Mouse (Mus musculus): Measurements from ENCODE around the gene Mecr.

Gene Mecr

DNA sequence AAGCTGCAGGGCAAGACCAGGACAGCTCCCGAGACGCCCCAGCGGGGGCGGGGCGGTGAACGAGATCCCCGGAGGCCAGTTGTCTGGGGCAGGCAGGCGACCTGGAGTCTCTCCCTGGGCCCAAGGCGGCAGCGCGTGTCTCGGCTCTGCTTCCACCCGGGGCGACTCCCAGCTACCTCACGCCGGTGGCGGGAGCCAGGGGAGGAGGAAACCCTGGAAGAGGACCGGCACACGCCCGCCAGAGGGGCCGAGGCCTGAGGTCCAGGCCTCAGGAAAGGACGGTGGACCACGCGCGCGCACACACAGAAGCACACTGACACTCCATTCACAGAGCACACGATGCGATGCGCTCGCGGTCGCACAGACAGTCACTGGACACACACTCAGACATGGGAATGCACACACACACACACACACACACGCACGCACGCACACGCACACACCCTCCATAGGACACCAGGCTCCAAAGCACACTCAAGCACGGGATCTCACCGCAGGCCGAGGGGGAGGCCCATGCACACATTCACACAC lies 6.9 kb upstream of the Mecr start:
- no peak for DNase-seq (ENCODE audit: extremely low read depth, low read depth, low spot score)

GRCm38 (mm10) chr4:131836891-131837491 lies 6.3 kb upstream of the Mecr start:
- no peak for DNase-seq (ENCODE audit: extremely low read depth, low read depth, low spot score)

DNA sequence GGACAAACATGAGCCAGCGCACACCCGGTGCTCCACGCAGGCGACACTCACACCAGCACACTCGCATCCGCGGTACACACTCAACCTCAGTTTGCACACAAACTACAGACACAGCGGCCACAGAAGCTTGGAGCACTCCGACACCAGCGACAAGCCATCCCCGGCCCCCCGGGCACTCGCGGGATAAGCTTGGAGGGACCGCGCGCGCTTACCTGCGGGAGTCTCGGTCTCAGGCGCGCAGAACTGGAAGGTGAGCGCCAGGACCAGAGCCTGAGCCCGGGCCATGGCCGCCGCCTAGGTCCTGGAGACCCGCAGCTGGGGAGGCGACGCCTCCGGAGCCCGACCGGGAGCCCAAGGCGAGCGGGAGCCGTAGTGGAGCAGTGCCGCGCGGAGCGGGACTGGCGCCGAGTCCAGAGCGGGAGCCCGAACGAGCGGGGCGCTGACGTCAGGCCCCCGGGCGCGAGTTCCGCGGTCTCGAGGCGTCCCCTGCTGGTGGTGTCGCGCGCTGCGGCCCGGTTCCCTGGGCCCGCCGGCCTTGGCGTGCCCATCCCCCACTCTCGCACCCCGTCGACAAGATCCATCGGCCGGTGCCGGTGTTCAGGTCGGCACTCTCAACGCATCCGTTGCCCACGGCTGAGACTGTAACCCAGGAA lies 5.3 kb upstream of the Mecr start, which contains the start of gene Ptpru:
Gene Ptpru (minus strand): TSS at position 417 of the 653 bp plus-strand sequence.
- DNase-seq (ENCODE audit: extremely low read depth, low read depth, low spot score), result no peak

DNA sequence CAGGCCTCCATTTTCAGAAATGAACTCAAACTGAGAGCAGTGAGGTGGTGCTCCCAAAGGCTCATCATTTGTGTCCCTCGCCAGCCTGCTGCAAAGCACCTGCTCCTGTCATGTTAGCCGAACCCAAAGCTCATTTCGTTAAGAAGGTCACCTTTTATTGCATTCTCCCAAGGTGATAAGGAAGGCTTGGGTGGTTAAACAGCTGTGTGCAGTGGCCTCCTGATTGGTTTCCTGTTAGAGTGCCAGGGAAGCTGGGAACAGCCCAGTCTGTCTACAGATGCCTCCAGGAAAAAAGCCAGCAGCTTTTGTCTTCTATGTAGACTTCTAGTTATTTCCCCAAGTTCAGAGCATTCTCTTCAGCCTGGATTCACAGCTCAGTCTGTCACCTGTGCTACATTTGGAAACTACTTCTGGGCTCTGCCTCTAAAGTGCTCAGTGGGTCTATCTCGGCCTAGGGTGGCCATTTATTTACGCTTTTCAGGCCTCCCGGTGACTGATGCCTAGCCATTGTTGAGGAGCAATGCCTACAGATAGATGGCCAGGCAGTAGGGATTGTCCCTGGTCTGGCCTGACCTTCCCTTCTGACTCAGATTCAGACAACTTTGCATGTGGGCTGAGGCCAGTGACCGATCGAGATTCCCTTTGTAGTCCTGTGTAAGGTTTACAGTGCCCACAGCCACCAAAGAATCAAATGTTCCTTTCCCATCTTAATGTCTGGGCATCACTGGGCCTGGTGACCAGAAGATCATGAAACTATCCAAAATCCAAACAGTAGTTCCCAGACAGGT lies 2.9 kb downstream of the Mecr start:
- no peak for DNase-seq (ENCODE audit: extremely low read depth, low read depth, low spot score)

DNA sequence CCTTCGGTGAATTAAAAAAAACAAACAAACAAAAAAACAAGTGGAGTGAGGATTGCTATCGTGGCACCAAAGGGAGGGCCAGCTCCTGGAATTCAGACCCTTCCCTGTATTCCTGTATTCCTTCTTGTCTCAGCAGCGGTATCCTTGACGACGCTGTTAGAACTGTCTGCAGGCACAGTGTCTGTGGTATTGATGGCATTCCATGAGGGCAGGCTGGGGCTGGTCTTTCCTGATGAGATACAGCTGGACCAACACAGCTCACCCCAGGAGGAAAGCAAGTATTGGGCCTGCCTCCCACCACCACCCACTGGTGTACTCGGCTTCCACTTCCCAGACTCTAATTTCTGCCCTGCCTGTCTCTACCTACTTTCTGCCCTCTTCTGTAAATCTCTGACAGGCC lies 4.8 kb downstream of the Mecr start:
- no peak for DNase-seq (ENCODE audit: extremely low read depth, low read depth, low spot score)

DNA sequence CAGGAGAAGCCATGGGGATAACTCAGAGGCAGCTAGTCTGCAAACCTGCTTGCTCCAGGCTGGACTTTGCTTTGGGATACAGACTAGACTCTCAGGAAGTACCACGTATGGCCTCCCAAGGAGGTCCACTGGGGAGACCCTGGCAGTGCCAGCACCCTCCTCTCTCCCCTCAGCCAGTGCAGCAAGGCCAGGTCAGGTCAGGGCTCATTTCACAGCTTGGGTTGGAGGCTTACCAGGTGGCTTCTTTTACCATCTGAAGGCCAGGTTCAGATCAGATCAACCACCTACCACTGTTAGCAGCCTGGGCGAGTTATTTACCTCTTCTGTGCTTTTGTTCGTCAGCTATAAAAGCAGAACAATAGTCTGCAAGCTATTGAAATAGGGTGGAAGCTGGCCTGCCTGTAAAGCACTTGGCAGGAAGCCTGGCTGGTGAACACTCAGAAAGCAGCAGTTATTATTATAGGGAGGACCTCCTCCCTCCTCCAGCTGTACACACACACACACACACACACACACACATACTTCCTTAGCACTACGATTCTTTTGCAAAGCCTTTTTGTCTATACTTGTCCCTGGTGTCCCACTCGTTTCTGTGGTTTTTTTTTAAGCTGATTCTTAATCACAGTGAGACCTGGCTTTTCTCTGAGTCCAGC lies 6.8 kb downstream of the Mecr start:
- DNase-seq (ENCODE audit: extremely low read depth, low read depth, low spot score), result no peak

GRCm38 (mm10) chr4:131854950-131855349 lies 11.7 kb downstream of the Mecr start:
- no peak for DNase-seq (ENCODE audit: extremely low read depth, low read depth, low spot score)

DNA sequence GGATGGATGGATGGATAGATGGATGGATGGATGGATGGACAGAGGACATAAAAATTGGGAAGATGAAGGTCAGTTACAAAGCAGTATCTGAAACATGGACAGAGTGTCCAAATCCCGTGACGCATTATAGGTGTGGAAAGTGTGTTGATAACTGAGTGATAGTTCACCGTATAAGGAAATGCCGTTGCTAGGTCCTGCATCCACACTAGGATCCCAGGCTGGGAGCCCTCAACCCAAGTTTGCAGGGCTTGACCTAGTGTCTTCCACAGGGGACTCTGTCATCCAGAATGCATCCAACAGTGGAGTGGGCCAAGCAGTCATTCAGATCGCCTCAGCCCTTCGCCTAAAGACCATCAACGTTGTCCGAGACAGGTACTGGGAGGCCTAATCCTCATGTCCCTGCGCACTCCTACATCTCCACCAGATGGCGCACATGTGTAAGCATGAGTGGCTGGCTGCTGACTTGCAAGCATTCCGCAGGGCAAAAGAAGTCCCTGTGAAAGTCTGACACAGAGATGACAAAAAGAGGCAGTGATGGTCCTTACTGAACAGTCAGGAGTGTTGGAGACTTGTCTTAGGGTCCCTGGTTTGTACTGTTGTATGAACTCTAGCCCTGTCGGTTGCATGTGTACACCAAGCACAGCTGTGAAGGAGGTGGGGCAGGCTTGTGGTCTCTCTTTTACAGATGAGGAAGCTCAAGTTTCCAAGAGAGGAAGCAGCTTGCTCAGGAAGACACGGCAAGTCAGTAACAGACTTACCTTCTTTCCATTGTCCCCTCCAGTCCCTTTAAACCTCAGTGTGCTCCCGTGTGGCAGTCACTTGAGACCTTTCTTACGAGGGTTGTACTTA lies 17.4 kb downstream of the Mecr start:
- DNase-seq (ENCODE audit: extremely low read depth, low read depth, low spot score), result no peak

- no peak for DNase-seq (ENCODE audit: extremely low read depth, low read depth, low spot score)
Observed at GRCm38 (mm10) chr4:131861341-131861739, 18.1 kb downstream of the Mecr start.

GRCm38 (mm10) chr4:131872672-131873292 lies 29.5 kb downstream of the Mecr start:
- no peak for DNase-seq (ENCODE audit: extremely low read depth, low read depth, low spot score)

DNA sequence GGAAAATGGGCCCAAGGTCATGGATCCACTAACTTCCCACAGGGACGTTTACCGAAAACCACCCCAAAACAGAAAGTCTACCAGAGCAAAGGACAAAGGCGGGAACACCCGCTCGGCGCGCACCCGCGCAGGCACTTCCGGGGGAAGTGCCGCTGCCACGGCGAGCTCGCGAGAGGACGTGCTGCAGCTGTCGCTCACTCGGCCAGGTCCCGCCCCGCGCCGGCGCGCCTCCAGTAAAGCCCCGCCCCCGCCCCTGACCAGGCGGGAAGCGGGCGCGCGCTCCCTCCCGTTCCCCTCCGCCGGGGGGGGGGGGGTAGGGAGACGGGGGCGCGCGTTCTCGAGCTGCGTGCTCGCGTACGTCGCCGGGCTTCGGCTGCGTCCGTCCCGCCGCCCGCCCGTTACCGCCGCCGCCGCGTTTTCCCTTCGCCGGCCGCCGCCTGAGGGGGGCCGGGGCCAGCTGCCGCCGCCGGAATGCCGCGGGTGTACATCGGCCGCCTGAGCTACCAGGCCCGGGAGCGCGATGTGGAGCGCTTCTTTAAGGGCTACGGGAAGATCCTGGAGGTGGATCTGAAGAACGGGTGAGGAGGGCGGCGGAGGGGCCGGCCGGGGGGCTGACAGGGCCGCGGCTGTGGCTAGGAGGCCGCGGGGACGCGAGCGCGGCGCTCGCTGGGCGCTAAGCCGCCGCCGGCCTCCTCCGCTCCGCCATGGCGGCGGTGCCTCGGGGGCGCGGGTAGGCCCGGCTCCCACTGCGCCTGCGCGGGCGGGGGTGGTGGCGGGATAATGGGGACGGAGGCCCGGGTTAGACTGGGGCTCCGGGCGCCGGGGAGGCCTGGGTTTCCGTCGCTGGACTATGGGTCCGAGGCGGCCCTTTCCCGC lies 30.3 kb downstream of the Mecr start, which contains the start of gene Srsf4:
Gene Srsf4 (plus strand): TSS at position 325 of the 876 bp plus-strand sequence.
- DNase-seq (ENCODE audit: extremely low read depth, low read depth, low spot score), result no peak

- no peak for DNase-seq (ENCODE audit: extremely low read depth, low read depth, low spot score)
Observed at GRCm38 (mm10) chr4:131874169-131874536, 30.9 kb downstream of the Mecr start.

DNA sequence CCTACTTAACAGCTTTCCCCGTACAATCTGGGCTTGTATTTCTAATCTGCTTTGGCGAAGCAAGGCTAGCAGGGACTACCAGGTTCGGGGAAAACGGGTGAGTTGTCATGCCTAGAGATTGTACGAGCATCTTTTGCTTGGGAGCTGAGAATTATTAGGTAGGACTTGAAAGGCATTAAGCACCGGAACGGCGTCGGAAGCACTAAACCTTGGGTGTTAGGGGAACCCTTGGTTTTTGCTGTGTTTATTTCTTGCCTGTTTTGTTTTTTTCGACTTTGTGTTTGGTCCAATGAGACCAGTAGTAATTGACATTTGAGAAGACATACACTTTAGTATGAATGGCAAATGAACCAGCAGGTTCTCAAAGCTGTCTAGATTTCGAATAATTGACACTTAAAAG lies 31.3 kb downstream of the Mecr start:
- no peak for DNase-seq (ENCODE audit: extremely low read depth, low read depth, low spot score)

- DNase-seq (ENCODE audit: extremely low read depth, low read depth, low spot score), result no peak
Observed at GRCm38 (mm10) chr4:131875242-131875641, 32.0 kb downstream of the Mecr start.

- DNase-seq (ENCODE audit: extremely low read depth, low read depth, low spot score), result no peak
Observed at GRCm38 (mm10) chr4:131876836-131877235, 33.6 kb downstream of the Mecr start.

DNA sequence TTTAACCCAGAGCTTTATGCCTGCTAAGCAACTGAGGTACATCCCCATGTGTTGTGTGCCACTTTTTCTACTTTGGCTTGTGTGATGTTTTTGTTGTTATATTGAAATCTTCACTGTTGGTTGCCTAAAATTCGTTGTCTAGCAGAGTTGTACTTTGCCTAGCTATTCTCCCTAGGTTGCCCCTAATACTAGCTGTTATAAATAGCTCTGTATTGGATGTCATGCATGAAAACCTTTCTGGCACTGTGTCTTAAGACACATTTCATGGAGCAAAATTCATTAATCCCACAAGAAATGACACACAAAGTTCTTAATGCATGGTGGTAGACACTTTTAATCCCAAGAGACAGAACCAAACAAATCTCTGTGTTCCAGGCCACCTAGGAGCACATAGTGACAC lies 36.4 kb downstream of the Mecr start:
- DNase-seq (ENCODE audit: extremely low read depth, low read depth, low spot score), result no peak

DNA sequence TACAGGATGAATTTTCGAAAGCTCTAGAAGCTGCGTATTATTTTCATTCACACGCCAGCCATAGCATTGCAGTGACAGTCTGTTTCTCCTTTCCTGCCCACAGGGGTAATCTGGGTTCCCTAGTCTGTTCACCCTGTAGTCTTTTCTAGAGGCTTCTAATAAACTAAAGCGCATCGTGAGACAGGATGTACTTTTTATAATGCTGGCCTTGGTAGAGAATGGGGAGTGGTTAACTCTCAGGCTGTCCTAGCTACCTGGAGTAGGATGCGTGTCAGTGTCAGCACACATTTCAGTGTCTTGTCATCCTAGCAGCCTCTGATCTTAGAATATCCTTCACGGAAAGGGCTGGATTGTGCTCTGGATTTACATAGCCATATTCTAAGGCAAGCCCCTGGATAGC lies 38.0 kb downstream of the Mecr start:
- no peak for DNase-seq (ENCODE audit: extremely low read depth, low read depth, low spot score)

DNA sequence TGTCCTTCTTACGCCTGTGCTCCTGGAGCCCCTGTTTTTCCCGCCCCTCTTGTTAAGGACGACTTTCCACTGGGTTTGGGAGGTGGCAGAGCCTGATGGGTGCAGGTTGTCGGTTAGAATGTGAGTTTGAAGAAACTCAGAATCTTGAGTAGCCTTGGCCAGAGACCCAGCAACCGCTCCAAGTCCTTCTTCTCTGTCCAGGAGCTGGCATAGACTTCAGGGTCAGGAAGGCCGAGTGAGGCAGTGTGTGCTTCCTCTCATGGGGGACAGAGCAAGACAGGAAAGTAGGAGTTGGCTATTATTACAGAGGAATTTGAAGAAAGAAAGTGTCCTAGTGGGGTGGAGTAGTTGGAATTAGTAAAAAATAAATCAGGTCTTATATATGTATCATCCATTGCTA lies 40.3 kb downstream of the Mecr start:
- no peak for DNase-seq (ENCODE audit: extremely low read depth, low read depth, low spot score)

GRCm38 (mm10) chr4:131885376-131885775 lies 42.1 kb downstream of the Mecr start:
- no peak for DNase-seq (ENCODE audit: extremely low read depth, low read depth, low spot score)

Measured in fat pad, adult 2 months (tissue).